Mouse (Mus musculus) c-Kit-positive CD71-positive TER-119-positive erythroid progenitor cells, embryonic 14.5 days (primary cell): ENCODE data around the gene Nipsnap2.
"Not testable (repeated sequence)": the region's sequence is repeated elsewhere in the genome, so short reads cannot be mapped to it uniquely, and the experiment has no call there.

ENCODE experiments used
- DNase-seq: peaks from one replicate; pipeline ENCODE4 v3.0.0-alpha.2; 2013; ENCODE audit warnings: low spot score

Gene Nipsnap2

DNA sequence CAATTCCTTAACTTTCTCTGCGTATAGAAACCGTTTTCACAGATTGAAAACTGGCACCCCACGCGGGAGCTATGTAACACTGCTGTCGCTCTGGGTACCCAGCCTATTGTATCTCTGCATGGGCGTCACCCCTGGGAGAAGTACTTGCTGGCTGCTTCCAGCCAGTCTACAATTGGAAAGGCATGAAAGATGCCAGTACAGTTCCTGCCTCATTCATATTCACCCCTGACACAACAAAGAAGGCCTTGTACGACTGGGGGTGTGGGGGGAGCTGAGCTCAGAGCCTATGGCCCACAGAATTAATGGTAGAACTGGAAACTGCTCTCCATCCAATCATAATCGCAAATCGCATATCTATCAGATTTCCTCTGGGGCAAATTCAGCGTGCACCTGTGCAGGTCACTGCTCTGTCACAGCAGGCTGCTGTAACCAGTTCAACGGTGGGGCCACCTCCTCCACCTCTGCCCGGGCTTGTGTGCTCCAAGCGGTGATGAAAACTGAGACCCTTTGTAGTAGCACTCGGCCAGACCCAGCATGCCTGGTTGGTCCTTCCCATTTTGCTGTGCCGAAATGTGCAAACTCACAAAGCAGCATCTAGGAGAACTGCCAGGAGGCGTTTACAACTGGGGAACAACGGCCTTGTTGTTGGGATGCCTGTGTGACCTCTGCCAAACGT lies 37.1 kb downstream of the Nipsnap2 start:
- DNase-seq, result no peak

GRCm38 (mm10) chr5:129770443-129771355 lies 45.8 kb downstream of the Nipsnap2 start:
- DNase-seq, result no peak

GRCm38 (mm10) chr5:129772433-129772832 lies 47.6 kb downstream of the Nipsnap2 start:
- no peak for DNase-seq

GRCm38 (mm10) chr5:129773330-129773729 lies 48.5 kb downstream of the Nipsnap2 start:
- not testable (repeated sequence) for DNase-seq

DNA sequence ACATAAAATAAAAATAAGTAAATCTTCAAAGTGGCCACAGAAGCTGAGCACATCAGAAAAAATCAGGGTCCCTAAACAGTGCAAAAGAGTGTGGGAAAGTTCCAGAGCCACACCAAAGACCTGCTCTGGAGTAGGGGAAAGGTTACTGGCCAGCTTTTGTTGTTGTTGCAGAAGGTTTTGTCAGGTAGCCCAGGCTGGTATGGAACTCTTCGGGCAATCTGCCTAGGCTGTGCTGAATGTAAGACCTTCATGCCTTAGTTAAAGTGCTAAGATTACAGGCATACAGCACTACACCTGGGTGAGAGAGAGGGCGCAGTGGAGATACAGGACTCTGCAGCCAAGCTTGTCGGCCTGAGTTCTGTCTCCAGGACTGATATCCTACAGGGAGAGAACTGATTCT lies 49.8 kb downstream of the Nipsnap2 start:
- DNase-seq, result no peak

GRCm38 (mm10) chr5:129778348-129778995 lies 53.6 kb downstream of the Nipsnap2 start:
- peak; percentile 7 for DNase-seq

DNA sequence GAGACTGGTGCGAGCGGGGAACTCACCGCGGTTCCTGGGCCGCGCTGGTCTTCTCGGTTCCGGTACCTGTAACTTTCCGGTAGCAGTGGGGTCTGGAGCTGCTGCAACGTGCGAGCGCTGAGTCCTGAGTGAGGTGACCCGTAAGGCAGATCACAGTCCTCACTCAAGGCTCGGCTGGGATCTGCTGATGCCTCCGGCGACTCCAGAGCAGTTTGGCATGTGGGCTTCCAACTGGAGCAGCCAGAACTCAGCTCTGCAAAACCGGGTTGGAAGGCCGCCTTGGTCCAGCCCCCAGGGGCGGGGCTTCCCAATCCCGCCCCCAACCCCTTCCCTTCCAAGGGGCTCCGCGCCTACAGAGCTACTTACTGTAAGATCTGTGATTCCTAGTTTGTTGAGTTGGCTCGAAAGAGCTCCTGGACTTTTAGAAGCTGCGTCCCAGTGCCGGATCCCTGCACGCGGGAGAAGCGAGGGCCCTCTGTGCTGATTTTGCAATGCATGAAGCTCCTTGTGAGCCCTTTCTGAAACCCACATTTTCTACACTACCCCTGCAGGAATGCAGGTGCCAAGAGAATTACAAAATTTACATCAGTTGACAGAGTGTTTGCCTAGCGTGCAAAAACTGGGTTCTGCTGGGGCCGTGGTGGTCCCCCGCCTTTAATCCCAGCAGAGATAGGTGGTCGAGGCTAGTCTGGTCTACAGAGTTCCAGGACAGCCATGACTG lies 54.3 kb downstream of the Nipsnap2 start:
- peak; percentile 72 for DNase-seq

GRCm38 (mm10) chr5:129780131-129780530 lies 55.3 kb downstream of the Nipsnap2 start:
- DNase-seq, result no peak

- DNase-seq, result peak; percentile 45
Measured at GRCm38 (mm10) chr5:129782211-129782610, 57.3 kb downstream of the Nipsnap2 start.

DNA sequence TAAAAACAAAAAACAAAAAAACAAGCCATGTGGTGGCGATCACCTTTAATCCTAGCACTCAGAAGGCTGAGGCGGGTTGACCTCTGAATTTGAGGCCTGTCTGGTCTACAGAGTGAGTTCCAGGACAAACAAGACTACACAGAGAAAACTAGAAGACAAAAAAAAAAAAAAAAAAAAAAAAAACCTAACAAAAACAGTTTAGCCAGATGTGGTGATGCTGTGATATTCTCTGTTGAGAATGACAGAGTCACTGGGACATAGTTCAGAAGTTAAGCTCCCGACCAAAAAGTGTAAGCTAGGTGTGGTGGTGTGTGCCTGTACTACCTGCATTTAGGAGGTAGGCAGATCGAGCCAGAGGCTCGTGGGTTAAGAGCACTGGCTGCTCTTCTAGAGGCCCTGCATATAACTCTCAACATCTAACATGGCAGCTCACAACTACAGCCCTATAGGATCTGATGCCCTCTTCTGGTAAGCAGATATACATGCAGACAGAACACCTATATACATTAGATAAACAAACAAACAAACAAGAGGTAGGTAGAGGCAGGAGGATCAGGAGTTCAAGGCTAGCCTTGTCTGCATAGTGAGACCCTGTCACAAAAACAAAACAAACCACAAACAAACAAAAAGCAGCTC lies 60.5 kb downstream of the Nipsnap2 start:
- DNase-seq, result peak; percentile 16

DNA sequence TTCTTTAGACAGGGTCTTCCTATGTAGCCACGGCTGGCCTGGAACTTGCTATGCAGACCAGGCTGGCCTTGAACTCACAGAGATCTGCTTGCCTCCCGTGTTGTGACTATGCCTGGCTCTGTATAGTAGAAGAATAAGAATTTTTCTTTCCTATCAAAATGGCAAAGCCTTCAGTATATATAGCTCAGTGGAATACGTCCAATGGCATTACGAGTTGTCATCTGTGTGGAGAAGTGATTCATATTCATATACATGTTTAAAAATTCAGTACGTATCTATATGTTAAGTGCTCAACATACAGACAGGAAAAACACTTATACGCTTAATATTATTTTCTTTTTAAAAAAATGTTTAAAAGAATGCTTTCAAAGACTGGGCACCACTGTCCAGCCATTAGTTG lies 61.3 kb downstream of the Nipsnap2 start:
- DNase-seq, result peak; percentile 9

GRCm38 (mm10) chr5:129786818-129787790 lies 62.2 kb downstream of the Nipsnap2 start, which contains the start of gene Psph:
Gene Psph (minus strand): TSS chr5:129787449.
- DNase-seq, result peak; percentile 99

DNA sequence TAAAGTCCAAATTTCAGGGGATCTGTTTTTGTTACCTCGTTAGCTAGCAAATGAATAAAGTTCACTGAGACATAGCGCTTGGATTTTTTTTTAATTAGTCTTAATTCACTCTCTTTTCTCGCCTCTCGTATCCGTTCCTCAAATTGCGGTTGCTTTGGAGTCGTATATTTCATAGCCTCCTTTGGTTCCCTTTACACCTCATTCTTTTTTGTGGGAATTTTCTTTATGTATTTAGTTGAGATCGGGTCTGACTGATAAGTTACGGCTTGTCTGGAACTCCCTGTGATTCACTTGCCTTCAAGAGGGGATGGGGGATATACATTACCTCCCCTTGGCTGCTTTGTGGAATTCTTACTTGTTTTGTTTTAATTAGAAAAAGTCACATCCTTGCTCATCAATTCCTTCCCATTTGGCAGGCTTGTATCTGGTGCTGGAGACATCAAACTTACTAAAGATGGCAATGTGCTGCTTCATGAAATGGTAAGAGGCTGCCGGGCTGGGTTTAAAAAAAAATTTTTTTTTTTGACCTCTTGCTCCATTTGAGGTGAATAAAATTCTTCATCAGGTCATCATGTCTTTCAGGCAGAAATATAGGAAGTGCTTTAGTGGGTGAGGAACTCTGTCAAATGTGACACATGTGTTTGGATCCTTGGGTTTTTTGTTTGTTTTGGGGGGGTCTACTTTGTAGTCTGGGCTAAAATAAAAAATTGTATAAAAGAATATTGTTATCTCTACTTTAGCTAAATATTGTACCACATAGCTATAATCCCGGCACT lies 63.1 kb downstream of the Nipsnap2 start:
- no peak for DNase-seq

- not testable (repeated sequence) for DNase-seq
Measured at GRCm38 (mm10) chr5:129790591-129790990, 65.7 kb downstream of the Nipsnap2 start.
